Mouse (Mus musculus) right cerebral cortex, postnatal 14 days (tissue): ENCODE data around the gene Bgn.

Experiments
- DNase-seq: peaks from one replicate; pipeline ENCODE4 v3.0.0; 2022

Bgn gene

DNA sequence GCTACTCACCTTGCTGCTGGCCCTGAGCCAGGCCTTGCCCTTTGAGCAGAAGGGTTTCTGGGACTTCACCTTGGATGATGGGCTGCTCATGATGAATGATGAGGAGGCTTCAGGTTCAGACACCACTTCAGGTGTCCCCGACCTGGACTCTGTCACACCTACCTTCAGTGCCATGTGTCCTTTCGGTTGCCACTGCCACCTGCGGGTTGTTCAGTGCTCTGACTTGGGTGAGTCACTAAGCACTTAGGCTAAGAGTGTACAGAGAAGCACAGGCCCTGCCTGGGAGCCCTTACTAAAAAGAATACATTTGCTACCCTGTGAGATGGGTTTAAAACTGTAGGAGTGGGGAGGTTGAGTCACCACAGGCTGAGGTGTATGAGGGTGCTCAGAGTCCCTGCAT is 7.4 kb downstream of the Bgn start:
- no peak for DNase-seq

- DNase-seq = peak; percentile 44
These were observed 10.2 kb downstream of the Bgn start for GRCm38 (mm10) chrX:73493567-73493966.

GRCm38 (mm10) chrX:73496746-73497145 is 13.3 kb downstream of the Bgn start:
- DNase-seq = no peak

GRCm38 (mm10) chrX:73505130-73505735 is 21.8 kb downstream of the Bgn start:
- no peak for DNase-seq

GRCm38 (mm10) chrX:73506577-73506976 is 23.2 kb downstream of the Bgn start:
- DNase-seq = no peak

DNA sequence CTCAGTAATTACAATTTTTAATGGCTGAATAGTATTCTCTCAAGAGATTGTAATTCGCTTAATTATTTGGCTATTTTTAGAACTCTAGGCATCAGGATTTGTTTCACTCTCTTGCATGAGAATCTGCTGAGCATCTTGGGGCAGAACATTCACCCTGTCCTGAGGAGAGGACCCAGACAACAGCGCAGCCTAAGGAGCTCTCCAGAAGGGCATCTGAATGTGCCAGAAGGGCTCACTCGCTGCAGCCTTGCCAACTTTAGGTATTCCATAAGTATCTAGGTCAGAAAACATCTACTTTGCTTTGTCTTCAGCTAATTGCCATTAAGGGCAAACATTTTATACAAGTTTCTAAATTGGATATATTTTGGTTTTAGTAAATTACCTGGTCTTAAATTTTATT is 25.8 kb downstream of the Bgn start:
- no peak for DNase-seq

DNA sequence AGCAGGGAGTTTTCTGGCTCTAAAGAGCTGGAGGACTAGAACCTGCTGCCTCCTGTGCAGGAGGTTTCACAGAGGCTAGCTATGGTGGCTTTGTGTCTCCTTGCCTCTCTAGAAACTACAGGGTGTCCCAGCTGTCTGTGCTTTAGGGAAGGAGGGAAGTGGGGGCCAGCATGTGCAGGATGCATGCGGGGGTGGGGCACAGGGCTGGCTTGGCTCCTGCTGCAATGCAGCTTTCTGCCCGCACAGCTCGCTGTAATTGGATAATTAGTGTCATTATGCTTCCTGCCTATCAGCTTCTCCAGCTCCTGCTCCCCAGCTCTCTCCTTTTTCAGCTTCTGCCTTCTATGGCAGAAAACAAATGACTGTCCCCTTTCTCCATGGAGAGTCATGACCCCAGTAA is 29.5 kb downstream of the Bgn start:
- DNase-seq = peak; percentile 22

GRCm38 (mm10) chrX:73516556-73516955 is 33.2 kb downstream of the Bgn start:
- DNase-seq = no peak

DNA sequence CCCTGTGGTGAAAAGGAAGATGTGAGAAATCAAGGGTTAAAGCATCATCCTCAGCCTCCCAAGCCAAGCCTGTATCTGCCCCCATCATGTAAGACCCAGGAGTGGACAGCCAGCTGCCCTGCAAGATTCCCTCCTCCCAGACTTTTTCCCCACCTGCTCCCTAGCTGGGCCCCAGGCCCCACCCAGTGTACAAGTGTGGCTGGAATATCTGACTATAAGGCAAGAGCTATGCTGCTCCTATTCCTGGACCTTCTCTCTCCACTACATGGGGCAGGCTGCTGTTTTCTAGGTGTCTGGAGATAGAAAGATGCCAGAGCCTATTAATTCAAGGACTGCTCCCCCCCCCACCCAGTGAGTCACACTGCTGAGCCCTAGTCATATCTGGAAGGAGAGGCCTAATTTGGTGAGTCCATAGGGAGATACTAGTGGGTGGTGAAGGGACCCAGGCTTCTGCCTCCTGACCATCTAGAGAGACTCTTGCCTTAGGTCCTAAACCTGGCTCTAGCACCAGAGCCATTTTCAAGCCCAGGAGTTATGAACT is 33.7 kb downstream of the Bgn start:
- DNase-seq = no peak

- DNase-seq = no peak
These were observed 37.3 kb downstream of the Bgn start for GRCm38 (mm10) chrX:73520692-73521091.

DNA sequence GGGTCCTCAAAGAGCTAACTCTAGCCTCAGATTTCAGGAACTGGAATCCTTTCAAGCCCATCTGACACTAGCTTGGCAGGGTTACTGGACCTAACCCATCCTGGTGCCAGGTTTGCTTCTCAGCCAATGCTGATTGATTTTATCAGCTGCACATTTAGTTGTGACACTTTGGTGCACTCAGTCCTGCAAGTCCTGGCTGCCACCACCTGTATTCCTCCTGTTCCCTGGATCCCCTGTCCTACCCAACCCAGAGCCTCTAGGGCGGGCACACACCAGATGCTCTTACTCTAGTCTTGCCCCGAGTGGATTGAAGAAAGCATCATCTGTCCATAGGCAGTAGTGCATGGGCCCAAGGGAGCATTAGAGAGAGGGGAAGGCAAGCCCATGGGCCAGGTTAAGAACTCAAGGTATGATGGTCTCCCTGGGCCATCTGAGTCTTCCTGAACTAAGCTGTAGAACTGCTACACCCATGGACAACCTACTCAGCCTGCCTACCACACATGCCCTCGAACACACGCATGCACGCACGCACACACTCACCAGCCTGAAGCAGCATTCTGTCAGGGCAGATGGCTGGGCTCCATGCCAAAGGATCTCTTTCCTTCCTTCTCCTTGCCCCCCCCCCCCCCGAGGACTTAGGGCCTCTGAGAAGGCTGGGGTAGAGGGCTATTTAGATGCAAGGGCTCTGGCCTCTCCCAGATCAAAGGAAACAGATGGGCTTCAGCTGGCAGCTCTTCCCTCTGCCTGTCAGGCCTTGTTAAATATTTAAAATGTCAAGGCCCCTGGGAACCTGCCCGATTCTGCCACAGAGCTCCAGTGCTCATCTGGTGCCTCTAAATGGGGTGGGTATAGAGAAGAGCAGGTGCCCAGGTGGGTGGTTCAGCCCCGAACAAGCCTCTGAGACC is 41.2 kb downstream of the Bgn start:
- peak; percentile 45 for DNase-seq

DNA sequence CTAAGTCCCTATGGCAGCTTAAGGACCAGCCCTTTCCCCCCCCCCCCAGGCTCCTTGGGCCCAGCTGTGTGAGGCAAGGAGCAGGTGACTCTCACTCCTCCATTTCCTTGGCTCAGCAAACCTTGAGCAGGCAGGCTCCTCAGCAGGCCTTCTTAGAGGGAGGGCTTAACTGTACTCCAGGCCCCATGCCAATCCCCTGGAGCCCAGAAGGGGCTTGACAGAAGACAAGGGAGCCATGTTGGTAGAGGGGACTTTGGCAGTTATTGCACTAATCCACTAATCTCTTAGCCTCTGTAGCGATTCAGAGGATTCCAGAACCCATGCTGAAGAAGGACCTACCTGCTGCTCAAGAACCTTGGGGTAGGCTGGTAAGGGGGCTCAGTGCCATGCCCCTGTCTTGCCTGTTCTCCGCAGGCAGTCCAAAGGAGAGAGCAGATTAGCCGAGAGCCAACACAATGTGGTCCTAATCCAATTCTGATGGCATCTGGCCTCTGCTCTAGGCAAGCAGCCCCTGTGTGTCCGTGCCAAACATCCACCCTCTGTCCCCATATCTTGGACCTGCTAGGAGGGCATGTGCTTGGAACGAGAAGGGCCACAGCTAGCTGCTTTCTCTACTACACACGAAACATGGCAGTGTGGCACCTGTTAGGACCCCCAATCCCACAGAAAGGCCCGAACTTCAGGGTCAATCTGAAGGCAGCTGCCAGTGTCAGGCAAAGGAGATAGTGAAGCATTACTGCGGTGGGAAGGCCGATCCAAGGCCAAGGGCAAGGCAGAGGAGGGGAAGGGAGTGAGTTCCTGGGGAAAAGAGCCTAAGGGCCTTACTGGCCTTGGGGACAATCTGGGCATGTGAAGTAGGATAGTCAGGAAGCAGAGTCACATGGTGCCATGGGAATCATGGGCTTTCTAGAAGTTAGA is 42.1 kb downstream of the Bgn start:
- no peak for DNase-seq

DNA sequence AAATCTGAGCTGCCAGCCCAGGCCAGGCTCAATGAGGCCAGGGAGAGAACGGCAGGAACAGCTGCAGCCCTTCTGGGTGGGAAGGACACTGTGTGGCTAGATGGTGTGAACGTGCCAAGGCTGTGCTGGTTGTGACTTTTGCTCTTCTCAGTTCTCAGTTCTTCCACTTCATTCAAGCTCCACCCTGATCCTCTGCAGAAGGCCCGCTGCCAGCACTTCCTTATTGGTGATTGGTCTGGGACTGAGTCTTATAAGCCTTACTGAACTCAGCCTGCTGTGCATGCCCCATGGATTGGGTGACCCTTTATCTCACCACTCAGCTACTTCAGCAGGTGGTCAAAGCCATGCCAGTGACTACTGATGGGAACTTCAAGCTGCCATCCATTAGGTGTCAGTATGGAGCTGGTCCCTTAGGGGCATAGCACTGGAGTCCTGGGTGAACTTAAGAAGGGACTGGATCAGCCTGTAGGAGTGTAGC is 43.0 kb downstream of the Bgn start:
- DNase-seq = no peak

DNA sequence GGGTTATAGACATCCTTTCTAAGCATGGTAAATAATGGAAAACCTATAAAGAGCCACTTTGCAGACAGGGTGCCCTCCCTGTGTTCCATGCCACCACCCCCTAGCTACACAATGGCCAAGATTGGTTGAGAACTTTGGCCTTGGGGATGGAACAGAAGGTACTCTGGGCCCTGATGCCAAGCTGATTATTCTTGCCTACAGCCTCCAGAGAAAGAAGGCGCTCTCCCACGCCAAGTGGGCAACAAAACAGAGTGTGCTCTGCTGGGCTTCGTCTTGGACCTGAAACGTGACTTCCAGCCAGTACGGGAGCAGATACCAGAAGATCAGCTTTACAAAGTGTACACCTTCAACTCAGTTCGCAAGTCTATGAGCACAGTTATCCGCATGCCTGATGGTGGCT is 54.5 kb downstream of the Bgn start:
- DNase-seq = no peak

DNA sequence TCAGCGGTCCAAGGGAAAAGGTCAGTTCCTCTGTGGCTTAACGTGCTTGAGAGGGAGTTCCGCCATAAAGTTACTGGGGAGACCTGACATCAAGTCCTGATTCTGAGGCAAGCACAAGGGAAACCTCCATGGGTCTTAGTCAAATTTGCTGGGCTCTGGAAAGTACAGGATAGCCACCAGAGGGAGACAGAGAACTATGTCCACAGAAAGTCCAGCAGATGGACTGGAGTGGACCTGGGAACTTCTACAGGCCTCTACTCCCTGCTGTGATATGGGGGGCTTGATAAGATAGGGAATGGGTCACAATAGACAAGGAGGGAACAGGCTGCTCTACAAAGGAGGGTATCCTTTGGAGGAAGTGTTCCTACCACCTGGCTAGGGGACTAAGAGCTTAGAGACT is 59.9 kb downstream of the Bgn start:
- no peak for DNase-seq
